Mouse (Mus musculus) C2C12 (cell line): ENCODE results near the gene Magt1.

Source experiments
- CTCF ChIP-seq: IDR thresholded peaks from one replicate; pipeline ENCODE4 v1.5.1; 2011; ENCODE audit not compliant: control insufficient read depth, insufficient read depth, insufficient read length
- MAX ChIP-seq: IDR thresholded peaks from one replicate; pipeline ENCODE4 v1.6.1; 2011; ENCODE audit warnings: mild to moderate bottlenecking, control low read depth

- TF ChIP-seq MAX = no peak
- TF ChIP-seq CTCF = no peak
Observed at GRCm38 (mm10) chrX:105921421-105921820, 90.3 kb downstream of the Magt1 start.
